Mouse (Mus musculus) lung, postnatal 0 days (tissue): ENCODE results near the gene Filip1l.

Source experiments
- CTCF ChIP-seq: IDR thresholded peaks from 2 replicates; pipeline ENCODE4 v1.5.1; 2016; ENCODE audit warnings: antibody characterized with exemption, mild to moderate bottlenecking
- EP300 ChIP-seq: IDR thresholded peaks from 2 replicates; pipeline ENCODE4 v1.6.1; 2016; ENCODE audit warnings: antibody characterized with exemption, mild to moderate bottlenecking, control low read depth

- TF ChIP-seq CTCF (no peak), EP300 (no peak)
Measured at GRCm38 (mm10) chr16:57360785-57361184, 7.9 kb downstream of the Filip1l start.
